Mouse (Mus musculus): ENCODE measurements around the gene Lman2. TPM values are rescaled to one million over a fixed set of nuclear protein-coding genes. Genes with fewer than 3 reads are reported as not detected.

Lman2 gene
- polyA plus RNA-seq, 1 experiment from 2014 or later: 84.2 TPM

DNA sequence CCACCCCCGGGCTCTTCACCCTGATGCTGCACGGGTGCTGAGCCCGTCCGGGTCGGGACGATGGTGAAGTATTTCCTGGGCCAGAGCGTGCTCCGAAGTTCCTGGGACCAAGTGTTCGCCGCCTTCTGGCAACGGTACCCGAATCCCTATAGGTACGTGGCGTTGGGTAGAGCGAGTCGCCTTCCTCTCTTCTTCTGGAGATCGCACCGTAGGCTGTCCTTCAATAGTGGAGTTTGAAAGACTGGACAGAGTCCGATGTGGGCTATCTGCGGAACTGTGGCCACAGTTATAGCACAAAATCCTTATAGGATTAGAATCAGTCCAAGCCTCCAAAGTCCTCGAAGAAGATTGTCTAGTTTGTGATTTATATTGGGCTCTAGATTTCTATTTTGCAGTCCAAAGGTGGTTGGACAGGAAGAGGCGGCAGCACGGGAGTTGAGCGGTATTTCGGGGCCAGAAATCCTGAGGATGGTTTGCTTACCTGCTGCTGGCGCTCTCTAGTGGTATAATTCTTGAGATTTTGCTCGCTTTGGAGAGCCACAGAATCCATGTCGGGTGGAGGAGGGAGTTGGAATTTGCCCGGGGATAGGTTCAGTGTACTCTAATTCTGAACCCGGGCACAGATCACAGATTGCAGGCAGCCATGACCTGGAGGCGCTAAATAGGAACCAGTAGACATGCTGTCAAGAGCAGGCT, 40.3 kb downstream of the Lman2 start:
- peak overlapping the region; percentile 76 for H3K4me3 ChIP-seq (ENCODE audit: low read length)
- ATAC-seq (replicated peaks; ENCODE audit: extremely low read depth, insufficient read depth, low FRiP score): peak; percentile 20; the same call in 1 of the 2 replicates
- H3K27ac ChIP-seq (ENCODE audit: low read length): peak overlapping the region; percentile 79
- H3K27me3 ChIP-seq (ENCODE audit: control insufficient read depth, insufficient read depth, low read length): no peaks in the 10 kb centered on the region
- peak overlapping the region; percentile 79 for H3K4me2 ChIP-seq (ENCODE audit: low read depth, low read length)
- H3K4me1 ChIP-seq (ENCODE audit: control insufficient read depth, insufficient read depth, low read length): peaks cover 35% of the 10 kb centered on the region
- H3K9me3 ChIP-seq (replicated peaks; ENCODE audit: control insufficient read depth, low read length): no peaks in the 10 kb centered on the region
- H3K9ac ChIP-seq (ENCODE audit: low read length): peak overlapping the region; percentile 88
- H3K36me3 ChIP-seq (ENCODE audit: control insufficient read depth, insufficient read depth): peaks cover 32% of the 10 kb centered on the region
- under 1% methylated on average over 31 of the region's 31 CpGs for WGBS

DNA sequence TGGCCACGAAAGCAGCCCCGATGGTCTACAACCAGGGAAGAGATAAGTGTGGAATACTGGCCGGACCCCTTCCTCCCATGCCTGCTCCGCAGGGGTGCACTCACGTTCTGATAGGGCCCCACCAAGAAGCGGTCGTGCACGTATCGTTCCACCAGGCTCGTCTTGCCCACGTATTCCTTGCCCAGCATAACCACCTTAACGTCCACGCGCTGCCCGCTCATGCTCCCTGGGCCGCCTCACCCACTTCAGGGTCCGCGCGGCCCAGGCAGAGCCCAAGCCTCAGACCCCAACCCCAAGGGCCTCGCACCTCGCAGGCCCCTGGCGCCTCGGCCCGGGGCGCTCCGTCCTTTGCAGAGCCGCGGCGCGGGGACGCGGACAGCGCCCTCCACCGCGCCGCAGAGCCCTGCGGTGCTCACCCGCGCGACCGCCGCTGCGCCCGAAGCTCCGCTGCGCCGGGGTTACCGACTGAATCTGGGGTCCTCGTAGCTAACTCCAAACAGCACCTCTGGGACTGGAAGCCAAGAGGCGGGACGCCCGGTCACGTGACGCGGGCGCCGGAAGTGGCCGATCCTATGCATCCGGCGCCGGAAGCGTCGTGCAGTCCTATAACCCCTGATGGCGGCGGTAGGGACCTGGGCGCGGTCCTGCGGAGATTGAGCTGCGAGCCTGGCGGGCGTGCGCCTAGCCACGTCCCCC, 41.0 kb downstream of the Lman2 start, which contains the start of gene Rab24:
TSS of gene Rab24 (minus strand) at position 513 of the 696 bp plus-strand sequence.
- Histone ChIP-seq H3K36me3 (ENCODE audit: control insufficient read depth, insufficient read depth) (peaks cover 36% of the 10 kb centered on the region), H3K27me3 (ENCODE audit: control insufficient read depth, insufficient read depth, low read length) (no peaks in the 10 kb centered on the region), H3K9ac (ENCODE audit: low read length) (peak within 1 kb of the TSS; percentile 88), H3K4me2 (ENCODE audit: low read depth, low read length) (peak within 1 kb of the TSS; percentile 79), H3K4me1 (ENCODE audit: control insufficient read depth, insufficient read depth, low read length) (peaks cover 30% of the 10 kb centered on the region), H3K4me3 (ENCODE audit: low read length) (peak within 1 kb of the TSS; percentile 76), H3K27ac (ENCODE audit: low read length) (peak within 1 kb of the TSS; percentile 79), H3K9me3 (replicated peaks; ENCODE audit: control insufficient read depth, low read length) (no peaks in the 10 kb centered on the region)
- WGBS: under 1% methylated on average over 73 of the region's 73 CpGs
- ATAC-seq (replicated peaks; ENCODE audit: extremely low read depth, insufficient read depth, low FRiP score): peak; percentile 89

GRCm38 (mm10) chr13:55319931-55320533, 42.6 kb downstream of the Lman2 start, which contains the start of gene Prelid1:
Gene Prelid1 (plus strand): TSS chr13:55320500.
- H3K36me3 ChIP-seq (ENCODE audit: control insufficient read depth, insufficient read depth): peaks cover 27% of the 10 kb centered on the region
- H3K9me3 ChIP-seq (replicated peaks; ENCODE audit: control insufficient read depth, low read length): no peaks in the 10 kb centered on the region
- peak within 1 kb of the TSS; percentile 88 for H3K9ac ChIP-seq (ENCODE audit: low read length)
- 52% methylated on average over 4 of the region's 4 CpGs for WGBS
- H3K4me3 ChIP-seq (ENCODE audit: low read length): peak within 1 kb of the TSS; percentile 76
- H3K4me2 ChIP-seq (ENCODE audit: low read depth, low read length): peak within 1 kb of the TSS; percentile 79
- no peak for ATAC-seq (replicated peaks; ENCODE audit: extremely low read depth, insufficient read depth, low FRiP score)
- no peak within 1 kb of the TSS for H3K27ac ChIP-seq (ENCODE audit: low read length)
- H3K4me1 ChIP-seq (ENCODE audit: control insufficient read depth, insufficient read depth, low read length): peaks cover 24% of the 10 kb centered on the region
- no peaks in the 10 kb centered on the region for H3K27me3 ChIP-seq (ENCODE audit: control insufficient read depth, insufficient read depth, low read length)

- Histone ChIP-seq H3K4me3 (ENCODE audit: low read length) (no peak overlapping the region), H3K27me3 (ENCODE audit: control insufficient read depth, insufficient read depth, low read length) (no peaks in the 10 kb centered on the region), H3K4me2 (ENCODE audit: low read depth, low read length) (no peak overlapping the region), H3K36me3 (ENCODE audit: control insufficient read depth, insufficient read depth) (peaks cover 30% of the 10 kb centered on the region), H3K9ac (ENCODE audit: low read length) (no peak overlapping the region), H3K27ac (ENCODE audit: low read length) (no peak overlapping the region), H3K9me3 (replicated peaks; ENCODE audit: control insufficient read depth, low read length) (no peaks in the 10 kb centered on the region), H3K4me1 (ENCODE audit: control insufficient read depth, insufficient read depth, low read length) (peaks cover 19% of the 10 kb centered on the region)
- ATAC-seq (replicated peaks; ENCODE audit: extremely low read depth, insufficient read depth, low FRiP score): no peak
- WGBS: 75% methylated on average over 3 of the region's 3 CpGs
Observed at GRCm38 (mm10) chr13:55318351-55318750, 44.2 kb downstream of the Lman2 start.

DNA sequence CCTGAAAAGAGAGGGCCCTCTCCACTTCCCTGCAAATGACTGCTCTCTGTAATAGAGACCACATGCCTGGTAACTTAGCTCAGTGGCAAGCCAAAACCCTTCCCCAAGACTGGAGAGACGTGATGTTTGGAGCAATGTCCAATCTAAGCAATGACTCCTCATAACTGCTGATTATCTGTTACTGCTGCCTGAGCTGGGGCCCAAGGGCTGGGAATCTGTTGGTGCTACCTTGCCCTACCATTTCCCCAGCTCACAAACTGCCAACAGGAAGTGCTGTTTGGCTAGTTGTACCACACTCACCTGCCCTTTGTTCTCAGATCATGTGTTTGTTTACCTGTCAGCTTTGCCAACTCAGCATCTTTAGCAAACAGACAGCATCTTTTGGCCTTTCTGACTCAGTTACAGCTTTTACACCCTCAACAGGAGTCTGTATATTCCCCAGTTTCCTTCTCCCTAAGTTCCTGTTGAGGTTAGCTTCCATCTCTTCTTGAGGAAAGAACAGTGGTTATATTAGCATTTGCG, 47.6 kb downstream of the Lman2 start:
- ATAC-seq (replicated peaks; ENCODE audit: extremely low read depth, insufficient read depth, low FRiP score): no peak
- 82% methylated on average over 2 of the region's 2 CpGs for WGBS
- Histone ChIP-seq H3K4me3 (ENCODE audit: low read length) (no peak overlapping the region), H3K27ac (ENCODE audit: low read length) (no peak overlapping the region), H3K36me3 (ENCODE audit: control insufficient read depth, insufficient read depth) (peaks cover 62% of the 10 kb centered on the region), H3K9me3 (replicated peaks; ENCODE audit: control insufficient read depth, low read length) (no peaks in the 10 kb centered on the region), H3K27me3 (ENCODE audit: control insufficient read depth, insufficient read depth, low read length) (no peaks in the 10 kb centered on the region), H3K4me1 (ENCODE audit: control insufficient read depth, insufficient read depth, low read length) (no peaks in the 10 kb centered on the region), H3K9ac (ENCODE audit: low read length) (no peak overlapping the region), H3K4me2 (ENCODE audit: low read depth, low read length) (no peak overlapping the region)

DNA sequence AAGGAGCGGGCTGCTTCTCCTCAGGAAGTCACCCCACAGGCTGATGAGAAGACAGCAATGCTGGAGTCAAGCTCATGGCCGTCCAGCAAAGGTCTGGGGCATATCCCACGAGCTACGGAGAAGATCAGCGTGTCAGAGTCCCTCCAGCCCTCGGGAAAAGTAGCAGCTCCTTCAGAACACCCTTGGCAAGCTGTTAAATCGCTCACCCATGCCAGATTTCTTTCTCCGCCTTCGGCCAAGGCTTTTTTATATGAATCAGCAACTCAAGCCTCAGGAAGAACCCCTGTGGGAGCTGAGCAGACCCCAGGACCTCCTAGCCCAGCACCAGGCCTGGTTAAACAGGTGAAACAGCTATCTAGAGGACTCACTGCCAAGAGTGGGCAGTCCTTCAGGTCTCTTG, 49.5 kb downstream of the Lman2 start:
- no peak overlapping the region for H3K4me2 ChIP-seq (ENCODE audit: low read depth, low read length)
- no peak for ATAC-seq (replicated peaks; ENCODE audit: extremely low read depth, insufficient read depth, low FRiP score)
- no peaks in the 10 kb centered on the region for H3K4me1 ChIP-seq (ENCODE audit: control insufficient read depth, insufficient read depth, low read length)
- H3K27me3 ChIP-seq (ENCODE audit: control insufficient read depth, insufficient read depth, low read length): no peaks in the 10 kb centered on the region
- H3K4me3 ChIP-seq (ENCODE audit: low read length): no peak overlapping the region
- no peak overlapping the region for H3K27ac ChIP-seq (ENCODE audit: low read length)
- H3K36me3 ChIP-seq (ENCODE audit: control insufficient read depth, insufficient read depth): peaks cover 67% of the 10 kb centered on the region
- H3K9me3 ChIP-seq (replicated peaks; ENCODE audit: control insufficient read depth, low read length): no peaks in the 10 kb centered on the region
- WGBS: 81% methylated on average over 9 of the region's 9 CpGs
- H3K9ac ChIP-seq (ENCODE audit: low read length): no peak overlapping the region

DNA sequence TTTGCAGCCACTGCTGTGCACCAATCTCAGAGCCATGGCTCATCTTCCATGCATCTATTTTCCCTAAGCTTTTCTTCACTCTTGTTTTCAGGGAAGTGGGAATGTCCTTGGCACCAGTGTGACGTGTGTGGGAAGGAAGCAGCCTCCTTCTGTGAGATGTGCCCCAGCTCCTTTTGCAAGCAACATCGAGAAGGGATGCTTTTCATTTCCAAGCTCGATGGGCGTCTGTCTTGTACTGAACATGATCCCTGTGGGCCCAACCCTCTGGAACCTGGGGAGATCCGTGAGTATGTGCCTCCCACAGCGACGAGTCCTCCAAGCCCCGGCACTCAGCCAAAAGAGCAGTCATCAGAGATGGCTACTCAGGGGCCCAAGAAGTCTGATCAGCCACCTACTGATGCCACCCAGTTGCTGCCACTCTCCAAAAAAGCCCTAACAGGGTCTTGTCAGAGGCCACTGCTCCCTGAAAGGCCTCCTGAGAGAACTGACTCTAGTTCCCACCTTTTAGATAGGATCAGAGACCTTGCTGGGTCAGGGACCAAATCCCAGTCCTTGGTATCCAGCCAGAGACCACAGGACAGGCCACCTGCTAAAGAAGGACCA, 50.5 kb downstream of the Lman2 start:
- no peak for ATAC-seq (replicated peaks; ENCODE audit: extremely low read depth, insufficient read depth, low FRiP score)
- H3K27me3 ChIP-seq (ENCODE audit: control insufficient read depth, insufficient read depth, low read length): no peaks in the 10 kb centered on the region
- no peak overlapping the region for H3K27ac ChIP-seq (ENCODE audit: low read length)
- H3K4me1 ChIP-seq (ENCODE audit: control insufficient read depth, insufficient read depth, low read length): no peaks in the 10 kb centered on the region
- 89% methylated on average over 8 of the region's 8 CpGs for WGBS
- H3K9ac ChIP-seq (ENCODE audit: low read length): no peak overlapping the region
- H3K9me3 ChIP-seq (replicated peaks; ENCODE audit: control insufficient read depth, low read length): no peaks in the 10 kb centered on the region
- H3K4me3 ChIP-seq (ENCODE audit: low read length): no peak overlapping the region
- no peak overlapping the region for H3K4me2 ChIP-seq (ENCODE audit: low read depth, low read length)
- H3K36me3 ChIP-seq (ENCODE audit: control insufficient read depth, insufficient read depth): peaks cover 73% of the 10 kb centered on the region

DNA sequence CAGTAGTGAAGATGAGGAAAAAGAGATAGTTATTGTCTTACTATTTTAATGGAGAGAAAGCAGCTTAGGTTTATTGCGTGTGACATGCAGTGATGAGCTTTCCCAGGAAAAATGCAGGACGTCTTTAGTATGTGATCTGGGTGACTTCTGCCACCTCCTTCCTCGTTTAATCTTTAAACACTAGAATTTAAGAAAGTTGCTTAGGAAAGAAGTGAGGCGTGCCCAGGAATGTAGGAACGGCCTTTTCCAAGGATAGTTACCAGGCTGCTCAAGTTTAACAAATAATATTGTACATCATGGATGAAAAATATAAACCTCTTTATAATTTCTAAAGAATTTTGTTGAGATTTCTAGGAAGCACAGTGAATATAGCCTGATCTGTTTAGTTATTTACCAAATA, 61.7 kb downstream of the Lman2 start:
- Histone ChIP-seq H3K27ac (ENCODE audit: low read length) (no peak overlapping the region), H3K4me1 (ENCODE audit: control insufficient read depth, insufficient read depth, low read length) (no peaks in the 10 kb centered on the region), H3K4me2 (ENCODE audit: low read depth, low read length) (no peak overlapping the region), H3K27me3 (ENCODE audit: control insufficient read depth, insufficient read depth, low read length) (no peaks in the 10 kb centered on the region), H3K36me3 (ENCODE audit: control insufficient read depth, insufficient read depth) (peaks cover 55% of the 10 kb centered on the region), H3K9me3 (replicated peaks; ENCODE audit: control insufficient read depth, low read length) (no peaks in the 10 kb centered on the region), H3K4me3 (ENCODE audit: low read length) (no peak overlapping the region), H3K9ac (ENCODE audit: low read length) (no peak overlapping the region)
- ATAC-seq (replicated peaks; ENCODE audit: extremely low read depth, insufficient read depth, low FRiP score): no peak
- WGBS: 83% methylated on average over 5 of the region's 5 CpGs

Data from heart, embryonic 16.5 days (tissue).